Mouse (Mus musculus) heart, embryonic 14.5 days (tissue): ENCODE measurements around the gene Ccr5. TPM values are rescaled to one million over a fixed set of nuclear protein-coding genes. Genes with fewer than 3 reads are reported as not detected.

Experiments used
- ATAC-seq: fragments of 200-750 bp; cut with Nextera tagmentation; 2 replicates; pipeline ENCODE4 v1.8.0; 2017; ENCODE audit warnings: low read depth, moderate TSS enrichment; ENCODE audit not compliant: insufficient number of reproducible peaks, insufficient read depth, low FRiP score
- H3K27ac ChIP-seq, 2 experiments: fragments of 200-500 bp in 1 of 2; fragments of 300-500 bp in 1 of 2; sonication (generic) in 1 of 2; replicated peaks in 1 of 2; 2 replicates each; pipeline ENCODE4 v1.5.1; 2012 to 2014; ENCODE audit warnings: low read depth in 2 of 2, low read length in 2 of 2, control low read depth in 1 of 2, mild to moderate bottlenecking in 1 of 2, mixed read lengths in 1 of 2; ENCODE audit not compliant: control insufficient read depth in 1 of 2, insufficient read depth in 1 of 2
- H3K27me3 ChIP-seq: fragments of 300-500 bp; sonication (generic); 2 replicates; pipeline ENCODE4 v1.6.1; 2014; ENCODE audit warnings: mild to moderate bottlenecking, low read length, control low read depth; ENCODE audit not compliant: control insufficient read depth, insufficient read depth
- H3K36me3 ChIP-seq: fragments of 300-500 bp; sonication (generic); 2 replicates; pipeline ENCODE4 v1.6.1; 2014; ENCODE audit warnings: mild to moderate bottlenecking, control low read depth, low read length, mixed read lengths; ENCODE audit not compliant: control insufficient read depth, insufficient read depth
- H3K4me1 ChIP-seq, 2 experiments: fragments of 200-500 bp in 1 of 2; fragments of 300-500 bp in 1 of 2; sonication (generic) in 1 of 2; 2 replicates each; pipeline ENCODE4 v1.6.1; 2012 to 2014; ENCODE audit warnings: low read length in 2 of 2, control low read depth in 1 of 2, mixed read lengths in 1 of 2; ENCODE audit not compliant: control insufficient read depth in 2 of 2, insufficient read depth in 2 of 2
- H3K4me2 ChIP-seq: fragments of 300-500 bp; sonication (generic); 2 replicates; pipeline ENCODE4 v1.6.1; 2014; ENCODE audit warnings: mild to moderate bottlenecking, low read length
- H3K4me3 ChIP-seq, 2 experiments: fragments of 200-500 bp in 1 of 2; fragments of 300-500 bp in 1 of 2; sonication (generic) in 1 of 2; 2 replicates each; pipeline ENCODE4 v1.5.1; 2012 to 2014; ENCODE audit warnings: low read length in 2 of 2, mild to moderate bottlenecking in 2 of 2, control low read depth in 1 of 2, low read depth in 1 of 2, moderate library complexity in 1 of 2; ENCODE audit not compliant: control insufficient read depth in 1 of 2, insufficient read depth in 1 of 2
- H3K9ac ChIP-seq: fragments of 300-500 bp; sonication (generic); 2 replicates; pipeline ENCODE4 v1.6.1; 2014; ENCODE audit warnings: mild to moderate bottlenecking, low read length
- H3K9me3 ChIP-seq: fragments of 300-500 bp; sonication (generic); 2 replicates; pipeline ENCODE4 v1.6.1; 2016; ENCODE audit warnings: low read length, control low read depth; ENCODE audit not compliant: control insufficient read depth
- WGBS: fragments of 180-500 bp; shearing (Covaris S2); extraction: QIAGEN DNeasy Blood & Tissue Kit; methylation state at CpG from one replicate; pipeline ENCODE4 v1.1.7; 2014; 5-methylcytosine and 5-hydroxymethylcytosine counted together
- polyA plus RNA-seq: library from polyadenylated mRNA; unstranded; fragments of >200 nt; fragmentation: Nextera tagmentation; extraction: Ambion mirVana; gene quantifications from 2 replicates; pipeline ENCODE4 v1.2.1, GENCODE M21; 2014

The Ccr5 gene
- polyA plus RNA-seq, 1 experiment from 2014 or later = 0.61 TPM

GRCm38 (mm10) chr9:124105196-124105595 lies 16.1 kb upstream of the Ccr5 start:
- Histone ChIP-seq H3K4me2 (no peak overlapping the region), H3K9ac (no peak overlapping the region), H3K4me1 (no peaks in the 10 kb centered on the region), H3K4me3 (no peak overlapping the region), H3K36me3 (no peaks in the 10 kb centered on the region), H3K27ac (no peak overlapping the region), H3K9me3 (no peaks in the 10 kb centered on the region), H3K27me3 (no peaks in the 10 kb centered on the region)
- no peak for ATAC-seq

GRCm38 (mm10) chr9:124107232-124107631 lies 14.1 kb upstream of the Ccr5 start:
- no peaks in the 10 kb centered on the region for H3K36me3 ChIP-seq

GRCm38 (mm10) chr9:124108356-124109127 lies 12.8 kb upstream of the Ccr5 start:
- H3K9ac ChIP-seq = no peak overlapping the region
- 45% methylated on average over 2 of the region's 2 CpGs for WGBS
- H3K4me1 ChIP-seq = no peaks in the 10 kb centered on the region
- H3K9me3 ChIP-seq = no peaks in the 10 kb centered on the region
- no peaks in the 10 kb centered on the region for H3K36me3 ChIP-seq
- no peak overlapping the region for H3K4me2 ChIP-seq
- no peak overlapping the region for H3K4me3 ChIP-seq
- no peak for ATAC-seq
- H3K27me3 ChIP-seq = no peaks in the 10 kb centered on the region
- no peak overlapping the region for H3K27ac ChIP-seq

More at GRCm38 (mm10) chr9:124107232-124107631, 14.1 kb upstream of the Ccr5 start:
- Histone ChIP-seq H3K9ac (no peak overlapping the region), H3K4me3 (no peak overlapping the region), H3K9me3 (no peaks in the 10 kb centered on the region), H3K4me1 (no peaks in the 10 kb centered on the region), H3K27ac (no peak overlapping the region), H3K27me3 (no peaks in the 10 kb centered on the region), H3K4me2 (no peak overlapping the region)
- no peak for ATAC-seq

- no peak overlapping the region for H3K4me3 ChIP-seq
- WGBS = 77% methylated on average over 1 of the region's 1 CpGs
- no peak for ATAC-seq
Observed at GRCm38 (mm10) chr9:124111997-124112396, 9.3 kb upstream of the Ccr5 start.

DNA sequence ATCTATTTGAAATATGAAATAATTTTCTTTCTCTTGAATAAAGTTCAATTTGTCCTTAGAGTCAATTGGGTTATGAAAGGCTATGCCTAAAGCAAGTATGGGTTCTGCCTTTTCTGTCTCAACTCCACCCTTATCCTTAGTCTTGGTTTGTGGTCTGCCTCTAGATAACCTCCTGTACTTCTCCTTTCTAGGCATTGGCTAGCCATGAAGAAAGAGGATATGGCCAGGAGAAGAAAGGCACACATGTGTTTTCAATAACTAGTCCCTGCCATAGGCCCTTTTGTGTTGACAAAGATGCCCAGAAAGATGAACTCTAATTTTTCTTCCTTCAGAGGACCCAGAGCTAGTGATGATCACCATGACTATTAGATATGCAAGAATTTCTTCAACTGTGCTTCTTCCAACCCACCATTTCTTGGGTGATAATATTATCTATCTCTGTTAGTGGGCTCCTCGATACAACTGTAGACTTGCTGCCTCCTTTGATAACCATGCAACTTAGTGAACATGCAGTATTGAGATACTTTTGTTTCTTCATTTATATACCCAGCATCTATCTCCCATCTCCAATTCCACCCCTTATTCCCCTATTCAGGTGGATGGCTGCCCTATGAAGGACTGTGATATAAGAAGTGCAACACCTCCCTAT lies 8.6 kb upstream of the Ccr5 start:
- Histone ChIP-seq H3K36me3 (no peaks in the 10 kb centered on the region), H3K27ac (no peak overlapping the region), H3K9ac (no peak overlapping the region), H3K27me3 (no peaks in the 10 kb centered on the region), H3K4me2 (no peak overlapping the region), H3K9me3 (no peaks in the 10 kb centered on the region), H3K4me1 (no peaks in the 10 kb centered on the region), H3K4me3 (no peak overlapping the region)
- ATAC-seq = no peak
- 69% methylated on average over 1 of the region's 1 CpGs for WGBS

More at GRCm38 (mm10) chr9:124111997-124112396, 9.3 kb upstream of the Ccr5 start:
- Histone ChIP-seq H3K9me3 (no peaks in the 10 kb centered on the region), H3K27me3 (no peaks in the 10 kb centered on the region), H3K4me1 (no peaks in the 10 kb centered on the region), H3K36me3 (no peaks in the 10 kb centered on the region), H3K4me2 (no peak overlapping the region), H3K27ac (no peak overlapping the region), H3K9ac (no peak overlapping the region)

DNA sequence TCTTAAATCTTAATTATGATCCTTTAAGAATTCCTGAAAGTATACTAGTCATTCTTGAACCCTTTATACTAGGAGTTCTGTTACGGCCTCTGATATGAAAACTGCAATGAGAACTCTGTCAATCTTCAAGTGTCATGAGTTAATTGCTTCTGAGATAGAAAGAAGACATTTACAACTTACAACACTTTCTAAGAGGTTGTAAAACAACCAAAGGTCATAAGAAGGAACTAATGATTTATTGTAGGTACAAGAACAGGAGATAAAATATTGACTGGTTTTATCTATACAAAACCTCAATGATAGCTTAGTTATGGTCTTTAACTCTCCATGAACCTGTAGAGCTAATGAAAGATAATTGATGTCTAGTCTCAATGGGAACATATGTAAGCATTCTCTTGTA lies 7.6 kb upstream of the Ccr5 start:
- no peak overlapping the region for H3K27ac ChIP-seq
- H3K4me1 ChIP-seq = no peaks in the 10 kb centered on the region
- H3K4me3 ChIP-seq = no peak overlapping the region
- H3K4me2 ChIP-seq = no peak overlapping the region
- no peak overlapping the region for H3K9ac ChIP-seq
- H3K36me3 ChIP-seq = no peaks in the 10 kb centered on the region
- no peak for ATAC-seq
- no peaks in the 10 kb centered on the region for H3K9me3 ChIP-seq
- WGBS = 66% methylated on average over 1 of the region's 1 CpGs
- H3K27me3 ChIP-seq = no peaks in the 10 kb centered on the region

- H3K9me3 ChIP-seq = no peaks in the 10 kb centered on the region
- WGBS = 100% methylated on average over 1 of the region's 1 CpGs
- H3K27ac ChIP-seq = no peak overlapping the region
- H3K36me3 ChIP-seq = no peaks in the 10 kb centered on the region
- no peak overlapping the region for H3K4me3 ChIP-seq
- H3K4me1 ChIP-seq = no peaks in the 10 kb centered on the region
- ATAC-seq = no peak
- no peak overlapping the region for H3K4me2 ChIP-seq
- H3K27me3 ChIP-seq = no peaks in the 10 kb centered on the region
- H3K9ac ChIP-seq = no peak overlapping the region
Observed at GRCm38 (mm10) chr9:124118489-124118888, 2.9 kb upstream of the Ccr5 start.
